Mouse (Mus musculus): ENCODE measurements around the gene Zbtb16. TPM values are rescaled to one million over a fixed set of nuclear protein-coding genes. Genes with fewer than 3 reads are reported as not detected.
A peak's percentile ranks its signal among the peaks of the same experiment; 100 is the strongest.

Zbtb16 gene
- total RNA-seq, 1 experiment from 2014 or later: 3.3 TPM

DNA sequence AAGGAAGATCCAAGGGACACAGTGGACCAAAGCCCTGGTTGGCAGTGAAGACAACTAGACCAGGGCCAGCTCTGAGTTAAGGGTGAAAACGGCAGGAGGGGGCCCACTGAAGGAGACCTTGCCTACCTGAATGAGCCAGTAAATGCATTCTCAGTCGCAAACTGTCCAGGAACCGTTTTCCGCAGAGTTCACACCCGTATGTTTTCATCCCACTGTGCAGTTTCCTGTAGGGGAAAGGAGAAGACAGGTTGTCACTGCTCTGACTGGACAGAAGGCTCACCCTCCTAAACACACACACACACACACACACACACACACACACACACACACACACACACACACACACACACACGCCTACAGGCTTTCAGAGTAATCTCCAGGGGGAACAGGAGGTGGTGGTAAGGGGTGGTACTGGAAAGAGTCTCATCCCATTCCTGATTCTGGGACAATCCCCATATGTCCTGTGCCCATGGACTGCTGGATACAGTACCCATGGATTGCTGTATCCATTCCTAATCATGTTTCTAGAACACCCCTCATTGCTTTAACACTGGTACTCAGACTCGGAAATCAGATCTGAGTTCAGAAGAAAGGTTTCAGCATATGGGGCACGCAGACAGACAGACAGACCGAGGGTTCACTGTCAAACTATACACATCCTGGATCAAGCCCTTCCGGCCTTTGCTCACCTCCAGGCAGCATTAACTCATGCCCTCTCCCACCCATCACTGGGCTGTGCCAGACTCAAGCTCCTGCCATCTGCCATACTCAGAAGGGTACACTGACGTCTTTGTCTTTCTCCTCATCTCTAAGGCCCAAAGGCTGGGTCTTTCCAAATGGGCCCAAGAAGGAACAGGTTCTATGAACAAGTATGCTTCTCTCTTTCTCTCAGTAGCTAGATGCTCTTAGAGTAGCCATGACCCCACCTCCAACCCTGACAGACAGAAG lies 92.4 kb downstream of the Zbtb16 start:
- ATAC-seq (replicated peaks in 1 of 2; ENCODE audit: insufficient read depth in 1 of 2, low FRiP score in 2 of 2, low TSS enrichment in 1 of 2, low read depth in 1 of 2, poor library complexity in 2 of 2, severe bottlenecking in 2 of 2): no peak

DNA sequence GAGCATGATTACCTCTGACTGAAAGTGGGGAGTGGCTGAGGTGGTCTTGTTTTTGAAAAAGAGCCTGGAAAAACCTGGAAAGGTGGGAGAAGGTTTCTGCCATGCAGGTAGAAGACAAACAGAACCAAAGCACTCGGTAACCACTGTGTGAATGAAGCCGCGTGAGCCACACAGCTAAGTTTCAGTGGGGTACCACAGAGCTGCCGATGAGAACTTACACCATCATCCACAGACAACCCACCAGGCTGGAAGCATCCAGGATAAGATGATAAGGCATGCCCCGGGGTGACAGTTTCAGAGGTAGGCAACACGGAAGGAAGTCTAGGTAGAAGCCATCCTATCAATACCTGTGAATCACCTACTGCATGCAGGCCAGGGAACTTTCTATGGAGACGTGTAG lies 93.9 kb downstream of the Zbtb16 start:
- ATAC-seq (replicated peaks in 1 of 2; ENCODE audit: insufficient read depth in 1 of 2, low FRiP score in 2 of 2, low TSS enrichment in 1 of 2, low read depth in 1 of 2, poor library complexity in 2 of 2, severe bottlenecking in 2 of 2): no peak

DNA sequence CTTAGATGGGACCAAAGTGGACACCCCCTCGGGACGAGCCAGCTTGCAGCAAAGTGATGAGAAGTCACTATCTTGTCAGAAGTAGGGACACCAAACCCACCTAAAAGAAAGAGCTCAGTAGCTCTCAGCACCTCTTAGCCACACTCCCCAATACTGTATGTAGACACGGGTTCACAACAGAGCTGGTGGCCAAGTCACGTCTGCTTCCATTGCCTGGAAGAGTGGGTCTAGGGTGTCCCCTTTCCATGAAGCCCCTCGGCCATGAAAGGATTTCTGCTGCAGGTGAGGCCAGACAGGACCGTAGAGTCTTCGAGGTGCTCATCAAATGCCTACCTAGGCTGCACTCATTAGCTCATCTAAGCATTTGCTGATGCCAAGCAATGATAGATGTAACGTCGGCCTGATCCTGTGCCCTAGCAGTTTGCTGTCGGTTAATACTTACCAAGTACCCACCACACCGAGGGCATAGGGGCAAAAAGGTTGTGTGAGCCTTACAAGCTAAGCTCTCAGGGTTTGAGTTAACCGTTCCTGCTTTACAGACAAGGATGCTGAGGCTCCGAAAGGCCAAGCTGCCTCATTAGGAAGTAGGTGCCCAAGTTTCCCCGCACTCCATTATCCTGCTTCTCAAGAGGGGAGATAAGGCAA lies 94.5 kb downstream of the Zbtb16 start:
- ATAC-seq (replicated peaks in 1 of 2; ENCODE audit: insufficient read depth in 1 of 2, low FRiP score in 2 of 2, low TSS enrichment in 1 of 2, low read depth in 1 of 2, poor library complexity in 2 of 2, severe bottlenecking in 2 of 2): no peak

DNA sequence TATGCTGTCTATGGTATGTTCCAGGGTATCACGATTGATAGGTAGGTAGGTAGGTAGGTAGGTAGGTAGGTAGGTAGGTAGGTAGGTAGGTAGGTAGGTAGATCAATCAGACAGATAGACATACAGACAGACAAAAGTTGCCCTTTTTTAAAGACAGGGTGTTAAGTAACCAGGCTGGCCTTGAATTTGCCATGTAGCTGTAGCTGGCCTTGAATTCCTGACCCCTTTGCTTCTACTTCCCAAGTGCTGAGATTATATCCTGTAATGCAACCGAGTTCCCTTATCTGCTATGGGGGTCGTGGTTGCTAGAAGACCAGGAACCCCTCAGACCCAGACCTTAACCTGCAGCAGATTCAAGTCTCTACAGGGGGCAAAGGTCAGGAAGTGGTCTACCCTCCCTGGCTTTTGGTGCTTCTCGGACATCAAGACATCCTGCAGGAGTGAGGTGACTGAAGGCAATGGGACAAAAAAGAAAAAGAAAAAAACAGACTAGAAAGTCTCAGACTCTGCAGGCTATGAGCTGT lies 95.2 kb downstream of the Zbtb16 start:
- no peak for ATAC-seq (replicated peaks in 1 of 2; ENCODE audit: insufficient read depth in 1 of 2, low FRiP score in 2 of 2, low TSS enrichment in 1 of 2, low read depth in 1 of 2, poor library complexity in 2 of 2, severe bottlenecking in 2 of 2)

DNA sequence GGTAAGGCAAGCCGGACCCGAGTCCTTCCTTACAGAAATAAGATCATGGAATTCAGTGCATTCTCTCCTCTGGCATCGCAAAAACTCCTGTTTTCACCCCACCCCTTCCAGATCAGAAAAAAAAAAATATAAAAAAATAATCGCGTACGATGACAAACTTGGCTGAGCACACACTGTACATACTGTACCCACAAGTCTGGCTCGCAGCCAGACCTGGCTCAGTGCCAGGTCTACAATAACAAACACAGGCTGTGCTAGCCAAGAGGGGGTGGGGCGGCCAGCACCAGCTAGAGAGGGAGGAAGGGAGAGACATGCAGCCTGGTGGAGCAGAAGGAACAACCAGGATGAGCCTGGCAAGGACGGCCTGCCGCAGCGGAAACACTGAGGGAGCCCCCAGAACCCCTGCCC lies 95.9 kb downstream of the Zbtb16 start:
- ATAC-seq (replicated peaks in 1 of 2; ENCODE audit: insufficient read depth in 1 of 2, low FRiP score in 2 of 2, low TSS enrichment in 1 of 2, low read depth in 1 of 2, poor library complexity in 2 of 2, severe bottlenecking in 2 of 2): peak; percentile 76 to 82

DNA sequence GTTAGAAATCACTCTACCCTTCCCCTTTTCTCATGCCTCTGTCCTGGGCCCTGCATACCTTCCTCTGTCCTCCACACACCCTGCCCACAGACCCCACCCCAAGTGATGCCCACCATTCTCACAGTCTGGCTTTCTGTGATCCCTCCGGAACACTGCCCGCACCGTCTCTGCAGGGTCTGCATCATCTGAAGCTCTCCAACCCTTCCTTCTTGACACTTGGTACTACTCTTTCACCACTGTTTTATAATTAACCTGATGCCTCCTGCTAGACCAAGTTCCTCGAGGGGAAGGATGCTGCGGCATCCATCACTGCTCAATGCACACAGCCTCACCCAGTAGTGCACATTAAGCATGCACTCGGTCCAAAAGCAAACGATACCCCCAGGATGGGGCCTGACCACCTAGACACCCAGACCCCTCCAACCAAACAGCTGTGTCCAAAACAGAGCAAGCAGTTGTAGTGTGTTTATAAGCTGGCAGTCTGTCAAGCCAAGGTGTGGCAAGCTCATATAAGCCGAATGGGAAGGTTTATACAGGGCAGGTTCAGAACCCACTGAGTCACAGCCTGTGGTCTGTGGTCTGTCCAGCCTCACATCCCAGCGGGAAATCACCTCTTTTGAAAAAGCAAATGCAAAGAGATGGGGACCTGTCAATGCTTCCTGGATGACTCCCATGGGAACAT lies 97.1 kb downstream of the Zbtb16 start:
- no peak for ATAC-seq (replicated peaks in 1 of 2; ENCODE audit: insufficient read depth in 1 of 2, low FRiP score in 2 of 2, low TSS enrichment in 1 of 2, low read depth in 1 of 2, poor library complexity in 2 of 2, severe bottlenecking in 2 of 2)

DNA sequence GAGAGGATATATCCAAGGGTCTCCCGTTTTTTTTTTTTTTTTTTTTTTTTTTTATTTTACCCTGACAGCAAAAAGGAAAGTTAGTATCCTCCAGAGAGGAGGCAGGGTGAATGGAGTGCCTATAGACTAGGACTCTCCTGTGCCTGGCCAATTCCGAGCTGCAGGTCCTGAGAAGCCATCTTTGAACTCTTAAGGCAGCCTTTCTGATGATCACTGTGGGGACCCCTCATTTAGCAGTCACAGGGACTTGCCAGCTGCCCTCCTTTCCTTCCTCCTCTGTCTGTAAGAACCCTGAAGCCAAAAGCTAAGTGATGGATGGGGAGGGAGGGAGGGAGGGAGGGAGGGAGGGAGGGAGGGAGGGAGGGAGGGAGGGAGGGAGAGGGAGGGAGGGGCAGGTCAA lies 98.1 kb downstream of the Zbtb16 start:
- ATAC-seq (replicated peaks in 1 of 2; ENCODE audit: insufficient read depth in 1 of 2, low FRiP score in 2 of 2, low TSS enrichment in 1 of 2, low read depth in 1 of 2, poor library complexity in 2 of 2, severe bottlenecking in 2 of 2): no peak

DNA sequence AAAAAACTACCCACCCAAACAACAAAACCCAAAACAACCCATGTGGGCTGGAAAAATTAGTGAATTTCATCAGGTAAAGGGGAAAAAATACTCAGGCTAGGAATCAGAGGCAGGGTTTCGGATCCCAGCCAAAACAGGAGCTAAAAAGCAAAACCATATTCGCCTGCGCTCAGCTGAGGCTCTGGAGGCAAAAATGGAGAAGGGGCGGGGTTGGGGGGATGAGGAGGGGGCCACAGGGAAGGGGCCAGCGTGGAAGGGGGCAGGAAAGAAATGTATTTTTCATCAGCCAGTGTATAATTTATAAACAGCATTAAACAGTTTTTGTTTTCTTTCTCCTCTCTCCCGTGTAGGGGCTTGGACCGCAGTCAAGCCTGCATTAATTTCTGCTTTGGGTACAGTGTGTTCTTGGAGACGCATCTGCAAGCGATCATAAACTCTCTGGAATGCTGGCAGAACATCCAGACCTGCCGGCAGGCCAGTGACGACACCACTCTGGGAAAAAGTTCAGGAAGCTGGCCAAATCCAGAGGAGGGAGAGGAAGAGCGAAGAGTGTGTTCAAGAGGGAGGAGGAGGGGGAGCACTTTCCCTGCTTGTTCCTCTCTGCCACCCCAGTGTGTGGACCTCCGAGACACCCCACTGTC lies 98.7 kb downstream of the Zbtb16 start:
- ATAC-seq (replicated peaks in 1 of 2; ENCODE audit: insufficient read depth in 1 of 2, low FRiP score in 2 of 2, low TSS enrichment in 1 of 2, low read depth in 1 of 2, poor library complexity in 2 of 2, severe bottlenecking in 2 of 2): no peak

DNA sequence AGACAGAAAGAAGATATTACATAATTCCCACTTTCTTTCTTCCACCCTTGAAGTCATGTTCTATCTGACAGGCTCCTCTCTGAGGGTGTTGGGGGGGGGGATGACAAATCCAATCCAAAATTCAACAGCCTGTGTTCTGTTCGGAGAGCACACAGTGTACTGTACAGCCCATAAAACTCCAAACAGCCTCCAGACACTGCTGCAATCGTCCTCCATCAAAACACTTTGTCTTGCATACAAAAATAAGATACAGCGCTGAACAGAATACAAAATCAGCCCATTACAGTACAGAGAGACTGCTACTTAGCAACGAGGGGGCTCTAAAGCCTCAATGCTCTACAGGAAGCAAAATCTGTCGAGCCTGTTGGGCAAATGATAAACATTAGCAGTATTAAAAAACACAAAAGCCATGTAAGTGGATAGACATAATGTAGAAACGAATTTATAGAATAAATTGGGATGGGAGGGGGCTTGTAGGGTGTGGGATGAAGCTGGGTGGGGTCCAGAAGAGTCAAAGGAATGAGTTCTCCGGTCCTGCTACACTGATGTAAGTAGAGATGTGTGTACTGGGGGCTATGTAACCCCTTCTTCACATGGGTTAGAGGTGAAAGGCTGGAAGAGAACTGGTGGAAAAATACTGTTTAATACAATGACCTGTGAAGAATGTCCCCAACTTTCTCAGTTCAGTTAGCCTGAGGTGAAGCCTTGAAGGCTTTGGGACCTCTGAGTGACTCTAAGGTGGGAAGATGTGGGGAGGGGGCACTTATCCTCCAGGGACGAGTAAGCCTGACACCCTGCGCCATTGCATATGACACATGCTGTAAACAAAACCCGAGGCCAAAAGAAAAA lies 99.4 kb downstream of the Zbtb16 start:
- no peak for ATAC-seq (replicated peaks in 1 of 2; ENCODE audit: insufficient read depth in 1 of 2, low FRiP score in 2 of 2, low TSS enrichment in 1 of 2, low read depth in 1 of 2, poor library complexity in 2 of 2, severe bottlenecking in 2 of 2)

DNA sequence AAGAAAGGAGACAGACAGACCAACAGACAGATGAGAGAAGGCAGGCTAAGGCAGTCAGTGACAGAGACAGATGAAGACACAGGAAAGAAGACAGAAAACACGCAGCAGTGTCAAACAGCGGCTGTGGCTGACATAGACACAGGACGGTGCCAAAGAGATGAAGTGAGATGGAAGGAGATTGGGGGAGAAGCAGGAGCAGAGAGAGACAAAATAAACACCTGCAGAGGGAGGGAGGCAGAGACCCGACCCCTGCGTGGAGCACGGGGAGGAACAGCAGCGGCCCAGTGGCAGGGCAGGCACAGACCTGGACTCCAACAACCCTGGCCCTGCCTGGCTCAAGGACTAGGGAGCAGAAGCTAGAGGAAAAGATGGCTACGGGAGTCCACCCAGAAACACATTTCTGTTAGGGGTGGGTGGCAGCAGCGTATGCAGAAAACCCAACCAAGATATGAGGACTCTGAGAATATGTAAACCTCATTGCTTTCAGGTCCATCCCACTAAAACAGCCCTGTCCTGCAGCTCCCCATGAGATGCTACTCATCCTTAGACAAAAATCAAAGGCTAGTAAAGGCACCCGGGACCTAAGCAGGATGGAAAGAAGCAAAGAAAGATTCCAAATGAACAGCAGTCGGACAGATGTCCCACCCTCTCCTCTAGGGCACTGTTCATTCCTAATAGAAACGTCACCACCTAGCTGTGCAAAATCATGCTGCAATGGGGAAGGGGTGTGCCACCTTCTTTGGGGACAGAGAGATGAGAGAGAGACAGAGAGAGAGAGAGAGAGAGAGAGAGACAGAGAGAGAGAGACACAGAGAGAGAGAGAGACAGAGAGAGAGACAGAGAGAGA lies 100.3 kb downstream of the Zbtb16 start:
- no peak for ATAC-seq (replicated peaks in 1 of 2; ENCODE audit: insufficient read depth in 1 of 2, low FRiP score in 2 of 2, low TSS enrichment in 1 of 2, low read depth in 1 of 2, poor library complexity in 2 of 2, severe bottlenecking in 2 of 2)

DNA sequence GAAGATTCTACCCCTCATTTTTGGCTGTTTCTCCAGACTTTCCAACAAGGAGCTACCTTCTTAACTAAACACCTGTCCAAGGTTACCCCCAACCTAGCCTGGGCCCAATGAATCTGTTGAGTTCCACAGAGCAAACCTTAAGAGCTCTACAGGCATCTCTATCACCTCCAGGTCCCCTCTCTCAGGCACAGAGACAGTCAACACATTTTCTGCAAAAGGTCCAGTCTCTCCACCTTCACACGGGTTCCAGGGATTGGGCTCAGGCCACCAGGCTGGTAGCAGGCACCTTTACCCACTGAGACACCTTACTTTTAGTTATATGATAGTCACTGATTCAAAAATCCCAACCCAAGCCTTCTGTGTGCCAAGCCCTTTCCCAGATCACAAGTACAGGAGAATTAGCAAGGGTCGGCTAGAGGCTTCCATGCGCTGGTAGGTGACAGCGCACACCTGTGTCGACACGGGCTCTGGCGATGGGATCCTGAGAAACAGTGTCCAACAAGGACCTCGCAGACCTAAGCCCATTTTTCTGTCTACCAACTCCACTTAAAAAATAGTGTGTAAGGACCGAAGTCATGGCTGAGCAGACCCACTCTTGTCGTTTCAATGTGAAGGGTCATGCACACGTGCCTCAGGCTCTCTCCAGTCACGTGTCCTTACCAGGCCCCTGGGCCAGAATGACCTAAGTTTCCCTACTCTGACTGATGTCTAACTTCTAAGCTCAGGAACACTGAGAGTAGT lies 101.1 kb downstream of the Zbtb16 start:
- ATAC-seq (replicated peaks in 1 of 2; ENCODE audit: insufficient read depth in 1 of 2, low FRiP score in 2 of 2, low TSS enrichment in 1 of 2, low read depth in 1 of 2, poor library complexity in 2 of 2, severe bottlenecking in 2 of 2): no peak

DNA sequence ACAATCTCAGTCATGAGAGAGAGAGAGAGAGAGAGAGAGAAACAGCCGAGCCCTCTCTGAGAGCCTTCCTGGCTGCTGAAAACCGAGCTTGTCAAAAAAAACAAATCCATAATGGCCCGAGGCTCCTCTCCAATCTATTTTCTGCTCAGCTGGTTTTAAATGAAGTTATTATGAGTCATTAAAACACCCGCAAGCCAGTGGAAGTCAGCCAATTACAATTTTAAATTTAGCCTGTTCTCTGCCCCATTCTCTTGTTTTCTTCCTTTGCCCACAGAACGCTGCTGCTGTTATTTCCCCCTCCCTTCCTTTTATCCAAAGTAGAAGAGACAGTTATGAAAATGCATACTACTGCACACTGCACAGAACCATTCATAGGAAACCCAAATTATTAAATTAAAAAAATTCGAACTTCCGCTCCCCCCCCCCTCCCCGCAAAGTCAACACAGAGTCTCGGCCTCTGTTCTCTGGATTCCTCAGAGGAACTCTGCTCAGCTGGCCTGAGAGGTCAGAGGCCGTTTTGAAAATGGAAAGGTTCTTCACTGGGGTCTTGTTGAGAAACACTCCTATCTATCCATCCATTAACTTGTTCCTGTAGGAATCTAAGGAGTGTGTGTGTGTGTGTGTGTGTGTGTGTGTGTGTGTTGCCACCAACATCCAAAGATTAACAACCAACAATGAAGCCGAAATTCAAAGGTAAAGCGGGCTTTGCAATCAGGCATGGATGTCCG lies 102.0 kb downstream of the Zbtb16 start:
- peak; percentile 20 to 54; a peak in 1 of 4 replicates for ATAC-seq (replicated peaks in 1 of 2; ENCODE audit: insufficient read depth in 1 of 2, low FRiP score in 2 of 2, low TSS enrichment in 1 of 2, low read depth in 1 of 2, poor library complexity in 2 of 2, severe bottlenecking in 2 of 2)

DNA sequence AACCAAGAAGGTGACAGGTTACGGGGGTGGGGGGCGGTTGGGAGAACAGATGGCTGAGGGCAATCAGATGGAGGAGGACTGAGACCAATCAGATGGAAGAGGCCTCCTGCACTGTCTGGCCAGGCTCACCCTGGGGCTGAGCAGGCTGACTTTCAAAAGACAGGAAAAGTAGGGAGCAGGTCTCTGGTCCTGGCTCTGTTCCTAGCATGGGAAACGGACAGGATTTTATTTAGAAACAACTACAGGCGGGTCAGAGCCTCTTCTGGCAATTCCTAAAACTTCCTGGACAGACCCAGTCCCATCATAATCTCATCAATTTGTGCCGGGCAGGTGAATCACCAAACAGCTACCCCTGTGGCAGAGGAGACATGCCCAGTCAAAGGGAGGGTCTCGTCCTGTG lies 102.9 kb downstream of the Zbtb16 start:
- ATAC-seq (replicated peaks in 1 of 2; ENCODE audit: insufficient read depth in 1 of 2, low FRiP score in 2 of 2, low TSS enrichment in 1 of 2, low read depth in 1 of 2, poor library complexity in 2 of 2, severe bottlenecking in 2 of 2): no peak

DNA sequence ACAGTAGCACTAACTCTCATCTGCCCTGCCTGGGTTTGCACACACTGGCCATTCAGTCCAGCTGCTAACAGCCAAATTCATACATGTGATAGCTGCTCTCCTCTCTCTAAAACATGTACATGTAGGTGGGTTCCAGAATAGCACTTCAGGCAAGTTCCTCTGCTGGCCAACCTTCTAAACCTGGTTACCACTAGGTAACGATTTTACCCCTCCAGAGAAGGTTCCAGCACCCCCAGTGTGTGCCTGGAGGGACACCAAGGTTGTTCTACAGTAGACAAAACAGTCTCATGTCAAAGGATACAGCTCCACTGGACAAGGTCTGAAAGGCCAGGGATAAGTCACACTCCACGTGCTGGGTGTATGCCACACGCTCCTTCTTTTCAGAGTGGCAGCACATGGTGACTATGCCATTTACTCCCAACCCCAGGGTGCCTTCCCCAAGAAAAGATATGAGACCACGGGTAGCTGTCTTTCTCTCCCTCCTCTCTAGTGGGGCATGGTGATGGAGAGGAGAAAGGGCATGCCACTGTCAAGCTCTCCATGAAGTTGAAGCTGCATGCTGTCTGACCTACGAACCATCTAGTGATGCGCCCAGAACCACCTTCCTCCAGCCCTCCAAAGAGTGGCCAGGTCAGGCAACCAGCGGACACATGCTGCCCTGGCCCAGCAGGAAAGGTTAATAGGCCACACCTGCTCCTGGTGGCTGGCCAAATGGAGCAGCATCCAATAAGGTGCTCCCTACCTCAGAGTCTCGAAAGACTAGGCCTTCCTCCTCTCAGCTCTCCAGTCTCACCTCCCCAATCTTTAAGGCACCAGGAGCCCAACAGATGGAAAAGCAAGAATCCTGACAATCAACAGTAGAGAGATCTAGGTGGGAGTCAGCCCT lies 104.1 kb downstream of the Zbtb16 start:
- no peak for ATAC-seq (replicated peaks in 1 of 2; ENCODE audit: insufficient read depth in 1 of 2, low FRiP score in 2 of 2, low TSS enrichment in 1 of 2, low read depth in 1 of 2, poor library complexity in 2 of 2, severe bottlenecking in 2 of 2)
